Mouse (Mus musculus): ENCODE data around the gene Dusp16. TPM values are rescaled to one million over a fixed set of nuclear protein-coding genes. Genes with fewer than 3 reads are reported as not detected.

The Dusp16 gene
- total RNA-seq, 2 experiments from 2014 or later = 9.5 to 9.8 TPM

DNA sequence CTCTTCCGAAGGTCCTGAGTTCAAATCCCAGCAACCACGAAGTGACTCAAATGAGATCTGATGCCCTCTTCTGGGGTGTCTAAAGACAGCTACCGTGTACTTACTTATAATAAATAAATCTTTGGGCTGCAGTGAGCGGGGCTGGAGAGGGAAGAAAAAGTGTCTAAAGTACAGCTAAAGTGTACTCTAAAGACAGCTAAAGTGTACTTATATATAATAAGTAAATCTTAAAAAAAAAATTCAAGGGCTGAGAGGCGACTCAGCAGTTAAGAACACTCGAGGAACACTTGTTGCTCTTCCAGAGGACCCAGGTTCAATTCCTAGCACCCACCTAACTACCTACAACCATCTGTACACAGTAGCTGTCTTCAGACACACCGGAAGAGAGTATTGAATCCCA, 46.5 kb downstream of the Dusp16 start:
- DNase-seq (ENCODE audit: low spot score in 2 of 2) = no peak

DNA sequence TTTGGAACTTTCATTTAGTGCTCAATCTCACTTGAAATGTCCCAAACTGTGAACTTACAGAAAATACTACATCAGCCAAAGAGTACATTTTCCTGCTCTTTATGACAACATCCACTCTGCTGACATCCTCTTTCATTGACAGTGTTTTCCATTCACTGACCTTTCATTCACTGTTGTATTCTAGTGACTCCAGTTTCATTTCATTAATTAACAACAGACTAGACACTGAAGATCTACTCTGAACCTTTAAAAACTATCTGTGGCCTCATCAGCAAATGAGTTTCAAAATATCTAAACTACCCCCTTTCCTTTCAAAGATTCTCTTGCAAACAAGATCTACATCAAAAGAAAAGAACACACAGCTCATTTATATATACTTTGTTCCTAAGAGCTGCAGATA, 48.9 kb downstream of the Dusp16 start:
- DNase-seq (ENCODE audit: low spot score in 2 of 2) = no peak

DNA sequence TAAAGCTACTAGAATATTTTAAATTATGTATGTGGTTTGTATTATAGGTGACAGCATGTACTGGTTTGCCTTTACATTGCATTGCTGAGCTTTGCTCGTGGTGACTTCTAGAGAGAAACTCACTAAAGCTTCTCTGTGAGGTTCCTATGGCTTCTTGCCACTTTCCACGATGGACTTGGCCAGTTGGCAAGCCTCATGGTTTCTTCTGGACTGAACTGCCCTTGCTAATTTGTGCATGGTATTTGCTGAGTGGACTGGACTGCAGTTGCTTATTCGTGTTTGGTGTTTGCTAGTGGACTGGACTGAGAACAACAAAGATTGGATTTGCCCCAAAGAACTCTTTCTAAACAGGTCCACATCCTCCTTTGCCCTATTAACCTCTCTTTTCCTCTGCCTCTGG, 55.6 kb downstream of the Dusp16 start:
- DNase-seq (ENCODE audit: low spot score in 2 of 2) = no peak

DNA sequence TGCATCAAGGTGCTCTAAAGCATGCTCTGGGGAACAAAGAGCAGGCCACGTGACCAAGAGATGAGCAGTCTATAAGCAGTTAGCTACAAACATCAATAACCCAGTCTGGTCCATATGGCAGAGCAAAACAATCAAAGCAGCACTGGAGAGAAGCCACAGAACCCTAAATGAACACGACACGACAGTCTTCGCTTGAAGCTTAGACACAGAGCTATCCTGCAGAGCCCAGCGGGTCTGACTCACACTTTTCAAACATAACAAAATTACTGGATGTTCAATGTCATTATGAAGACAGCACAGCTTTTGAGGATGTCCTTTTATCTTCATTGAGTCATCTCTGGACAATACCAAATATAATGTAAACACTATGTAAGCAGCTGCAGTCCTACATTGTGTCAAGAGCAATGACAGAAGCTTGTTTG, 58.6 kb downstream of the Dusp16 start:
- DNase-seq (ENCODE audit: low spot score in 2 of 2) = no peak

DNA sequence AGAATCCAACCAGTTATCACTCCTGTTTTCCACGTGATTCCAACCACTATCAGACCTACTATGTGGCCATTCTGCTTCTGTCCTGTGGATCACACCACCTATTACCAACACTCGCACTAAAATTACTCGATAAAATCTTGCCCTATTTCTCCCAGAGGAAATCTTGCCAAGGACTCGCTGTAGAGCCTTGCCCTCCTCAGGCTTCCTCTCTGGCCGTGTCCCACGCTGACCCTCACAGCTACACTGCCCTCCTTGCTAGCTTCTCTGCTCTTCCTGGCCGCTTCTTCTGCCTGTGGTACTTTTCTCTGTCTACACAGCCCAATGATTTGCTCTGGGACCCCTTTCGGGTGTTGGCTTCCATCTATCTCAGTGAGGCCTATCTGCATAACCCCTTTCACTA, 59.6 kb downstream of the Dusp16 start:
- no peak for DNase-seq (ENCODE audit: low spot score in 2 of 2)

DNA sequence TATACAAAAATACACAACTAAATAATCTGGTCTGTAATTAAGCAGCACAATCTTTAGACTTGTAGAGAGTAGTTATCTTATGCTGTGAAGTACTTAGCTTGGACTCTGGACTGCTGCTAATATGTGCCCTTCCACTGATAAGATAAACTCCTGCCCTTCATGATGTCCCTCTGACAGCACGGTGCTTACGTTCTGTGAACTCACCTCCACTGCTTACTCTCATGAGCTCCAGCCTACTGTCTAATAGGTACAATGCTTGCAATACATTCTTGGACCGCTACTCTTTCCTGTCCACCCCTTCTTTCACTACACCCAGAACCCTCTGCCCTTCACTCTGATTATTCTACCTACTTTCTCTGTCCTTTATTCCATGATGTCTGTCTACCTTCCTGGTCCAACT, 61.4 kb downstream of the Dusp16 start:
- no peak for DNase-seq (ENCODE audit: low spot score in 2 of 2)

DNA sequence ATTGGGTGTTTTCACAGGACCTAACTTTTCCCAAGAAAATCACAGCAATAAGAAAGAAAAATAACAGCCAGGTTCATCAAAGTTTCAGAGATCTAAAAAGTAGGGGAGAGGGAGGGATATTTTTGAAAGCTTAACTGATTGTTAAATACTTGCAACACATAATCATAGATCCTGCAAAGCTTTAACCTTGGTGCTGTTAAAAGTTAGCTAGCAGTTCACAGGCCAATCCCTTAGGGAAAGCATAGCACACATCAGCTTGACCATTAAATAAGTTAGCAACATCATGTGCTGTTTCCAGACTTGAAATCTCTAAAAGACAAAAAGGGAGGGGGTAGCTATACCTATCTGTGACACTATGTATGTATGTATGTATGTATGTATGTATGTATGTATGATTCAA, 67.0 kb downstream of the Dusp16 start:
- DNase-seq (ENCODE audit: low spot score in 2 of 2) = no peak

DNA sequence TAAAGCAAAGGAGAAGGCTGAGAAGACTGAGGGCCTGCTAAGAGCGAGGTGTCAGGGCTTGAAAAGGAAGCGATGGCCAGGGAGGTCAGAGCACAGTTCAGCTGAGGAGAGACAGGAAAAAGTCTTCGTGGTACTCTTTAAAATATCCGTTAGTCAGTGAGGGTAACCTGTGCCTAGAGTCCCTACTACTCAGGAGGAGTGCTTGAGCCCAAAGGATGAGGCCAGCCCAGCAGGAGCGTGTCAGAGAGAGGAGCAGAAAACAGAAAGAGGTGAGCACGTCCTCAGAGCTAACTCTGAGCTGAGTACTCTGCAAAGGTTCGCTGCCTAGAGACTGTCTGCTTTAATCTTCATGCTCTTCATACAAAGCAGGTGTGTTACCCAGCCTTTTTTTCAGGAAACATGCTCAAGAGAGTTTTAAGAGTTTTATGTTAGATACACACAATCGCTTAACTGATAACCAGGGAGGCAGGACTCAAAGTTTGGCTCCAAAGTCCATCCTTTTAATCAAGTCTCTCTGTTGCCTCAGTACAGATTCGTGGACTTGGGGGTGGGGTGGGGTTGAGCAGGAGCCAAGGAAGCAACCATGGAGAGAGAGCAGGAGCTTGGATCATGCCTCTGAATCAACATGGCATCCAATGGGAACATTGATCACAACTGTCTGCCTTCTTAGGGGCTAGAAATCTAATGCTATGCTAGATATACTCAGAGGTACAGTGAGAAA, 68.4 kb downstream of the Dusp16 start:
- DNase-seq (ENCODE audit: low spot score in 2 of 2) = no peak

DNA sequence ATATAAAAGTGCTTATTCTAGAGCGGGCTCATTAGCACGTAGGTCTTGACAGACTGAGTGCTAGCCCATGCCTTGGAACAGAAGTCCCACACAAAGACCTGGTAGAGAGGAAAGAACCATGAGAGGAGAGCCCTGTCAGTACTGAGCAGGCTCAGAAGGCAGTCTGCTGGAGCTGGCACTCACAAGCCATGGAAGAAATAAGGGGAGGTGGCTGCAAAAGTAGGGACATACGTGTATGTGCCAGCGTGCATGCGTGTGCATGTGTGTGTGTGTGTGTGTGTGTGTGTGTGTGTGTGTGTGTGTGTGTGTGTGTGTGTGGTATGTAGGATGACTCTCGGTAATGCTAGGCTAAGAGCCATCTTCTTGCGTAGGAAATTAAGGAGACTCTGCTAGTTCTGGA, 69.1 kb downstream of the Dusp16 start:
- no peak for DNase-seq (ENCODE audit: low spot score in 2 of 2)

DNA sequence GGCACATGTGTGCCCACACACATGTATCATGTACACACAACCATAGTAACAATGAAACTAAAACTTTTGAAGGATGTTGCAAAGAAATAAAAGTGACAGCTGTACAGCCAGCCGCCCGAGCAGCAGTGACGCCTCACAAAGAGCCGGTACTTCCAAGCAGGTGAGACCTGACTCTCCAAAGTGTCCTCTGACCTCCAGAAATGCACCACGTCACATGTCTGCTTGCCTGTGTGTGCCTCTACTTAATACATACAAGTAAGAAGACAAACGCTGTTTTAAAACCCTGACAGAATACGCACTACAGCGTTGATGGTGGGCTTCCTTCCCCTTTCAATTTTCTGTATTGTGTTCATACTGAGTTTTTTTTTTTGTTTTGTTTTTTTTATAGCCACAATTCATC, 69.5 kb downstream of the Dusp16 start:
- DNase-seq (ENCODE audit: low spot score in 2 of 2) = no peak

DNA sequence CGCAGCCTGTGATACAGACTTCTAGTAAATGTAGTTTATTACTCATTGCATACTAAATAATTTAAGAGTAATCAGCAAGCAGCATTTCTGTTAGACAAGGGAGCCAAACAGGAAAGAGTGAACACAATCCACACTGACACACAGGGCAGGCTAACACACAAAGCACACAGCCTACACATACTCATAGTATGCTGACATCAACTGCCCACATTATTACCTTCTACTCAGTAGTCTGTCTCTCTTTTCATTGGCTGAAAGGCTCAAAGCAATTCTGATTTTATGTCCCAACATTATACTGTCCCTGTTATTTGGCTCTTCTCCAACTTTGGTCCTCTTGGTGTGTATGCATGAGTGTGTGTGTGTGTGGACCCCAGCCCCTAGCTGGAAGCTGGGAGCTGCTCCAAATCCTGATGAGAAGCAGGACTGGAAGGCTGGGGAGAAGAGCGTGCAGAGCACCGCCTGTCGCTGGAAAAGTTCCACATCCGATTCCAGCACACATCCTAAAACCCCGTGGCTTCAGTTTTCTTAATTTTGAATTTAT, 70.6 kb downstream of the Dusp16 start:
- no peak for DNase-seq (ENCODE audit: low spot score in 2 of 2)

DNA sequence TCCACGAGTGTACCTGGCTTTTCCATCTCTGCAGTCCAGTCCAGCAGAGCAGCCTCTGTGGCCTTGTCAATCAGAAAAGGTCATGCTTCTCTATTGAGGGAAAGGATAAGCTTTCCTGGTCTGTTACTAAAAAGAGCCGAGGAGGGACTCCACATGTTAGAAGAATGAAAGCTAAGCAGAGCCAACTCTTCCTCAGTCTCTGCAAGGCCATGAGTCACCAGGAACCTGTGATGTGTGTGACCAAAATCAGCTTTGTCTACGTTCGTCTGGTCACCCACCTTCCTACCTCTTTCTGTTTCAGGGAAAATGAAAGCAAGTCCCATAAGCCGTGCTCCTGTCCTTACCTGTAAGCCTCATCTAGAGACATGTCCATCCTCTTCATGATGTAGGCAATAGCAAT, 72.3 kb downstream of the Dusp16 start:
- no peak for DNase-seq (ENCODE audit: low spot score in 2 of 2)

DNA sequence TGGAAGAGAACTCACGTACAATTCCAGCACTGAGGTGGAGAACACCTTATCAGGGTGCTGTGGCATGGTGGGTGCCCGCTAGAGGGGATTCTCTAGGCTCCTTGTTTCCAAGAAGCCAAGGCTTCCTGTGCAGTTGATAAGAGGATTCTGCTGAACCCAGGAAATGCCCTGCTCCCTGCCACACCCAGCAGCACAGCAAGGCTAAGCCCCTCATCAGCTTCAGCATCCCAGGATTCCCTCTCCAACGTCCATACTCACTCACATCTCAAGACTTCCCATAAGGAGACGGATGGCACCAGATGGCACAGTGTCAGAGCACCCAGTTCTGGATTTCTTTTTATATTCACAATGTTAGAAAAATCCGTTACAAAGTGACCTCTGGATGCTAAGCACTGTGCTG, 73.3 kb downstream of the Dusp16 start:
- DNase-seq (ENCODE audit: low spot score in 2 of 2) = no peak

DNA sequence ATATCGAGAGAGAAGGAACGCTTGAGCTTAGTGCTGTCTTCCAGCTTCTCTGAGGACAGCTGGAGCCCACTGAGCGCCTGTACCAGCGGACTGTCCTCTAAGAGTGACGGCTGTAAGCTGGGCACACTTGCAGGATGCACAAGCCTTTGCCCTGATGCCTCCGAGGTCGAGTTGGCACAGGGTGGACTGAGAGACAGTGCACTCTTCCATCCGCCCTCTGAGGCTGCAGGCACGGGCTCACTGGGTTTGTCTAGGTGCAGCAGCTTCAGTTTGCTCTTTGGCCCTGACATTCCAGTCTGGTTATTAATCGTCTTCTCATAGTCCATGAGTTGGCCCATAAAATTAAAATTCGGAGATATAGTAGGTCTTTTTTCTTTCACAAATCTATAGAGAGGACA, 73.8 kb downstream of the Dusp16 start:
- DNase-seq (ENCODE audit: low spot score in 2 of 2) = no peak

DNA sequence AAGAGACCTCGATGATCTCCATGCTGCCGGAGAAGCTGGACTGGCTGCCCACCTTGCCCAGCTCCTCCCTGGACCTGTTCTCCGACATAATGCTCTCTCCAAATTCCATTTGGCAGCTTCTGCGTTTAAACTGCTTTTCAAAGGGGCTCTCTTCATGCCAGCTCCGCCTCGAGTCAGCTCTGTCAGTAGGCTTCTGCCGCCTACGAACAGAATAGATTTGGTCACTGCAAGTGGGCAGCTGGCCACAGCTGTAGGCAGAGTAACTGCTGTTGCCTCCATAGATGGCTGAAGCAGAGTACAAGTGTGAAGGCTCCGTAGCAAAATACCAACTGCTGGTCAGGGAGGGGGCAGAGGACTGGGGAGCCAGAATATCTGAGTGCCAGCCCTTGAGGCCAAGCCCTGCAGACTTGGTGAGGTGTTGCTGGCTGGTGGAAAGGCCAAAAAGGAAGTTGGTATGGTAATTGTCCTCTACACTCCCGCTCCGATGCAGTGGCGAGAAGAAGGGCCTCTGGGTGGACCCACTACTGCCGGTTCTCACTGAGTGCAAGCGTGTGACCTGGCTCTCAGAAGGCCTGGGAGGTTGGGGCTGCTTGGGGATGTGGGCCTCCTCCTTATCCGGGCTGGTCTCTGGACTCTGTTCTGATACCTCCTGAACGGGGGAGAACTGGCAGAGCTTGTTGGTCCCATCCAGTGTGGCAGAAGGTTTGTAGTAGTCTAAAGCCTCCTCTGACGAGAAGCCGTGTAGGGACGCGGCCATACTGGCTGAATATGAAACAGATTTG, 74.3 kb downstream of the Dusp16 start:
- peak; percentile 57 to 59 for DNase-seq (ENCODE audit: low spot score in 2 of 2)

DNA sequence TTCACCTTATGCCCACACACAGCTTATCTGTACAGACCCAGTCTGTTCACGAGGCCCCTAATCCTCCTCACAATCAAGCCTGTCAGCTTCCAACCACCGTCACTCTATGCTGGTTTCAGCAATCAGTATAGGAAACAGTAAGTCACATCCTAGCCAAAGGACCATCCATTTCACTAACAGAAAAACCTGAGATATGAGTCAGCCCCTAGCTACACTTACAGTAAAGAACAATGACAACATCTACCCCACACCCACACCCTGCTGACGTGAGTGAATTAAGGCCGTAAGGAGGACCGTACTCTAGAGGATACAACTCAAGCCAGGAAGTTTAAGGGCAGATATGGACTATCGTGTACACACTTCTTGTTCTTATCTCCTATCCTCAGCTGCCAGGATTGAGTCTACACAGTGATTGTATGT, 76.2 kb downstream of the Dusp16 start:
- DNase-seq (ENCODE audit: low spot score in 2 of 2) = no peak

DNA sequence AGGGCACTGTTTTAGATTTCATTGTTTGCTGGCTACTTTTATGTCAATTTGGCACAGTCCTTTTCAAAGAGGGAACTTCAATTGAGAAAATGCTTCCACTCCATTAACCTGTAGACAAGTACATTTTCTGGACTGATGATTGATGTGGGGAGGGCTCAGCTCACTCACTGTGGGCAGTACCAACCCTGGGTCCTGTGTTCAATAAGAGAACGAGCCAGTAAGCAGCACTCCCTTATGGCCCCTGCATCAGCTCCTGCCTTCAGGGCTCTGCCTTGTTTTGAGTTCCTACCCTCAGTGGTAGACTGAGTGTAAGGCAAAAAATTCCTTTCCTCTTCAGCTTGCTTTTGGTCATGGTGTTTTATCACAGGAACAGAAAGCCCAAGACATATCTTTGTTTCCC, 78.5 kb downstream of the Dusp16 start:
- no peak for DNase-seq (ENCODE audit: low spot score in 2 of 2)

DNA sequence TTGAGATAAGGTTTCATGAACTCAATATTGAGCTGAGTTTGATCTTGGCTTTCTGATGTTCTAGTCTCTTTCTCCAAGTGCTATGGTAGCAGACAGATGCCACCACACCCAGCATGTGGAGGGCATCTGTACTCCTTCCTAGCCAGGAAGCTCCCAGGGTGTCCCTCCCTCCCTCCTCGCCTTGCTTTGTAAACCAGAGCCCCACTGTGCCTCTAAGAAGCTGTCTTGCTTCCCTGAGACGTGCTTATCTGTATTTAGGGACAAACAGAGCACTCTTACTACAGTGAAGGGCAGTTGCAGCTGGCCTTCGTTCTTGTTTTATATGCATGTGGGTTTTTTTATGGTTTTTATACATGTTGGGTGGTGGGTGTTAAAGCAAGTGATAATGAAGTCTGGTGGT, 79.1 kb downstream of the Dusp16 start:
- no peak for DNase-seq (ENCODE audit: low spot score in 2 of 2)

DNA sequence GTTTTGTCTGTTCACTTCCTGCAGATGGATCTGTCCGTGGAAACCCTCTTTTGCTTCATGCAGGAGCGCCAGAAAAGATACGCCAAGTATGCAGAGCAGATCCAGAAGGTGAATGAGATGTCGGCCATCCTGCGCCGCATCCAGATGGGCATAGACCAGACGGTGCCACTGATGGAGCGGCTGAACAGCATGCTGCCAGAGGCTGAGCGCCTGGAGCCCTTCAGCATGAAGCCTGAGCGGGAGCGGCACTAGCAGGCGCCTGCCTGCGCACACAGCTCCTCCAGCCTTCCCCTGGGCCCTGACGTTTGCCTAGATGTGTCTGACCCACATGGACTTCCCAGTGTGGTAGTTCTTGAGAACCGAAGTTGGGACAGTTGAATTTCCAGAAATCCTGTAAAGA, 82.4 kb downstream of the Dusp16 start:
- DNase-seq (ENCODE audit: low spot score in 2 of 2) = no peak

DNA sequence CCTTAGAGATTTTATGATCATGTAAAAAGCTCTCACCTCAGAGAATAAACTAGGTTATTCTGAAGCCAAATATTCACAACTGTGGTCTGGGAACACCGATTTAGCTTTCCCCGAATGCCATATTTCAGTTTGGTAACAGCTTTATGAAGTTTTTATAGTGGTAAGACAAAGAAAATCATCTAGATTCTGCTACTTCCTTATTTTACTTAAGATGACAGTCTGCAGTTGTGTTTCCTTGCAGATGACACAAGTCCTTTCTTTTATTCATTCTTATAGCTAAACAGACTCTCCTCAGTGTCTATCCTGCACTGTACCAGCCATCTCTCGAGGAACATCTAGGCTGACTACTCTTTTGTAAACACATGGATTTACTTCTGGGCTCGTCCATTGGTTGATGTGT, 86.0 kb downstream of the Dusp16 start:
- DNase-seq (ENCODE audit: low spot score in 2 of 2) = no peak

DNA sequence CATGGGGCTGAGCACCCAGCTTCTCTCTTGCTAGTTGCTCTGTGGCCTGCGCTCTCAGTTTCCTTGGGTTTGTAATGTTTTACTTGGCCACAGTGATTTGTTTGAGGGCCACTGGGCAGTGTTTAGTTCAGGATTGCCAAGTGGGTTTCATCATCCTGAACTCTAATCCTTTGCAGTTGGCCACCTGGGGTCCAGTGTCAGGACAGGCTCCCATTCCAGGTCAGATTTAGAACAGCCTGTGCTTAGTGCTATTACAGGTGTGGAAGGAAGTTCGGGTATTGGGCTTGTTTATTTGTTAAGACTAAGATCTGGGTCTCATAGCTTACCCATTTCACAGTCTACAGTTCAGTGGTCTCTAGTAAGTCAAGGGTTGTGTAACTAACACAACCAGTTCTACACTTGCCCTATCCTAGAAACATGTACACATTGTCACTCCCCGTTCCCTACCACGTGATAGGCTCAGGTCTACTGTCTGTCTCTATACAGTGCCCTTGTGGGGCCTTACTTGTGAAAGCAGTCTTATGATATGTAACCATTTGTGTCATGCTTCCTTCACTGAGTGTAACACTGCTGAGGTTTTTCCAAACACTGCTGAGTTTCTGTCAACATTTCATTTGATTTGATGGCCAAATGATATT, 89.3 kb downstream of the Dusp16 start:
- DNase-seq (ENCODE audit: low spot score in 2 of 2) = no peak

DNA sequence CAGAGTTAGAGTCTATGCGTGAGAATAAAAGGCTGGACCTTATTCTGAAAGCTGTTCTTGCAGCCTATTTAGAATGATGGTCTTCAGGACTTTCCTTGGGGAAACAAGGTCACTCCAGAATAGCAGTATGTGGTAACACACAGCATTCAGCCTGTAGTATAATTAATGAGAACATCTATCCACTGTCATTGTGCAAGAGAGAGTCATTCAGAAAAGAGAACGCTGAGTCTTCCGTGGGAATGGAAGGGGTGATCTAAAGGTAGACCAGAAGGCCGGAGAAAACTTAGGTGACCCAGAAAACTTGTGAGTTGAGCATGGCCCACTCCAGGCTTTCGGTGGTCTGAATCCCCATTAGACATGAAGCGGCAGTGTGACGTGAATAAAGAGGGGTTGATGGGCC, 90.2 kb downstream of the Dusp16 start:
- no peak for DNase-seq (ENCODE audit: low spot score in 2 of 2)
